Mouse (Mus musculus) embryo, embryonic 10 days (tissue): ENCODE results near the gene Otof.

Experiments used
- DNase-seq: peaks from one replicate; pipeline ENCODE4 v3.0.0-alpha.2; 2015; ENCODE audit warnings: low spot score

The Otof gene

DNA sequence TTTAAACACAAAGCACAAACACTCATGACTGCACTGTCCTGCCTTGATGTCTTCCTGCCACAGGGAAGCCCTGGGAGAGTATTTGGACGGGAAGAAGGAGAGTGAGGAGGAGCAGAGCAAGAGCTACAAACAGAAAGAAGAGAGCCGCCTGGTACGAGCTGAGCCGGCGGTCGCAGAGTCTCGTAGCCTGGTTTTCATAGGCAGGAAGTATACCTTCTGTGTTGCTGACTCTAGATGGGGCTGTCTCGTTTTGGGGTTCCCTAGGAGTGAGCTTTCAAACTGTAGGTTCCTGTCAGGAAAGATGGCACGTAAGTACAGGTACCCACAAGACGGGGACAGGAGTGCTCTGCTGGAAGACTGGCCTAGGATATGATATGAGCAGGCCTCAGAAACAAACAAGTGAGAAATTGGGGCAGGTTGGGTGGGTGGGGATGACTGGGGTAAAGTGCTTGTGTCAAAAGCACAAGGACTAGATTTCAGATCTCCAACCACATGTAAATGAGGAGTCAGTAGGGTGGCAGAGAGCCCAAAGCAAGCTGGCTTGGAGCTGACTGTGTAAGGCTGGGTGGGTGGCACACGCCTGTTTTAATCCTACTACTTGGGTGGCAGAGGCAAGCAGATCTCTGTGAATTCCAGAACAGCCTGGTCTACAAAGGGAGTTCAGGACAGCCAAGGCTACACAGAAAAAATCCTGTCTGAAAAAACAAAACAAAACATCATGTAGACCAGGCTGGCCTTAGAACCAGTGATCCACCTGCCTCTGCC is 119.9 kb downstream of the Otof start:
- no peak for DNase-seq

DNA sequence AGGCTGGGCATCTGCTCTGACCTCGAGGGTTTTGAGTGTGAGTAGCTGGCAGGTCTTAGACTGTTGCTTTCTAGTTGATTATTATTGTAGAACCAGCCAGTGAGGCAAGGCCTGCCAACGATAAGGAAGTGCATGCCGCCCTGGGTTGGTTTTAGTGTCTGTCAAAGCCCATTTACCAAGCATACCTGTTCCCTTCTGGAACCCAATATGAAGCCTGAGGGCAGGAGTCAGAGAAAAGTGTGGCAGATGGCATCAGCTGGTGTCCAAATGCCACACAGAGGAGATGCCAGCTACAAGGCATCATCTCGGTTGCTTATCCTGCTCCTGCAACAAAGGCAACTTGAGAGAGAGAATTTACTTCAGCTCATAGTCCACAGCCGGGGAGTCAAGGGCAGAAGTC is 120.9 kb downstream of the Otof start:
- no peak for DNase-seq
